Mouse (Mus musculus): Measurements from ENCODE around the gene Doc2b.

DNA sequence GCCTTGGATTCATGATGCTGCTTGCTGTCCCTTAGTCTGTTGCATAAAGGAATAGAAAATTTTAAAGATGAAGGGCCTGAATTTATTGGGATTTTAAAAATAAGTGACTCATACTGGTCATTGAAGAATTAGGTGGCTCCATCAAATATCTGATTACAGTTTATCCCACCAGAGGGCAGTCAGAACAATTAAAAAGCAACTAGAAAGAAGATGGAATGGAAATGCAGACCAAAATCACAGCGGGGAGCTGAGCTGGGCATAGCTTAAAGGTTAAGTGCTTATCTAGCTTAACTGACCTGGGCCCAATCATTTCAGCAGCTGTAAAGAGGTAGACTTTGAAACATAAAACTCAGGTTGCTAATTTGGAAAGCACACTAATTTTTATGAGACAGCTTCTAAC, 45.3 kb downstream of the Doc2b start:
- TF ChIP-seq CTCF (IDR thresholded peaks at IDR 0.05; ENCODE audit: borderline replicate concordance, control insufficient read depth, extremely low read depth, insufficient read depth, low read length, poor library complexity) (no peak), POLR2A (IDR thresholded peaks at IDR 0.05; ENCODE audit: control insufficient read depth, extremely low read depth, insufficient read depth, low read length, poor library complexity) (no peak)

Measured in thymus, adult 2 months (tissue).